Mouse (Mus musculus): ENCODE results near the gene Acin1. TPM values are rescaled to one million over a fixed set of nuclear protein-coding genes. Genes with fewer than 3 reads are reported as not detected.

Acin1 gene
- total RNA-seq, 2 experiments from 2014 or later, result 140 to 178 TPM

DNA sequence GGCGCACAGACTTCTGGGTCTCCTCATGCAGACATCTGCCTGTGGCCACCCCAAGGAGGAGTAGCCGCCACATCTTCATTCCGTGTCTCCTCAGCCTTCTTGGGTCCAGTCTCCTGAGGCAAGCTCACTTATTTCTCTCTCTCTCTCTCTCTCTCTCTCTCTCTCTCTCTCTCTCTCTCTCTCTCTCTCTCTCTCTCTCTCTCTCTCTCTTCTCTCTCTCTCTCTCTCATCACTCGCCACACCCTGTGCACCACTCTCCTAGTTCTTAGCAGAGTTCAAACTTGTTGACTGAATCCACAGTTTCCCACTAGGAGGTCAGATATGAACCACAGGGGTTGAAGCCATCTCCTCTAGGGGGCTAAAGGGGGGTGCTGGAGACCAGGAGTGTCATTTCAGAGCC is 12.0 kb upstream of the Acin1 start, which contains the start of gene Gm29776:
Gm29776 (minus strand) TSS at position 101 of the 400 bp plus-strand sequence.
- no peak for DNase-seq

DNA sequence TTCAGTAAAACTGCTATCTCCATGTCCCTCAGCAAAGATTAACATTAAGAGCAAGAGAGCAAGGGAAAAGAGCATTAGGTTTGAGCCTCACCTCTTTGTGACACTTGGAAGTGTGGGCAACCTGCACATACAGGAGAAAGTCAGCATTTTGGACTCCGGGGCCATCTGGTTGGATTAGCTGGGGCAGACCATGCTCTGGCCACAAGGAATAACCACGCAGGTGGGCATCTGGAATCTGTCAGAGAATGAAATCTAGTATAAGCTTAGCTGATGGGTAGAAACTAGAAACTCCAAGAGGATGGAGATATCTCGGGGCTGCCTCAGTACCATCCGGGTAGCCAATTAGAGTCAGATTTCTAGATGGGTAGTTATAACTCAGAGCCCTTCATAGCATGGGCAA is 10.0 kb upstream of the Acin1 start:
- DNase-seq, result no peak

DNA sequence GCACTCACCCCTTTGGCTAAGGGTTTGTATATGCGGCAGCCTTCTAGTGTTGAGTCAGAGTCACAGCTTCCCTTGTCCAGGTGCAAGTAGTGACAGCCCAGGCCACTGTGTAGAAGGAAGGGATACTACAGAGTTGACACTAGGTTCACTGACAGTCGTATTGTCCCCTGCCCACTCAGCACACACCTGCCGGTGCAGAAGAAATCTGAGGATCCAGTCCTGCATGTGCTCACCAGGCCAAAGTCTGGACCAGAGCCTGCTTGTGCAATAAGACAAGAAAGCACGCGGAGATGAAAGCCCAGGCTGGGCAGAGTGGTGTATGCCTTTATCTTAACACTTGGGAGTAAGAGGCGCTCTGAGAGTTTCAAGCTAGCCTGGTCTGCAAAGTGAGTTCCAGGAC is 8.3 kb upstream of the Acin1 start:
- no peak for DNase-seq

DNA sequence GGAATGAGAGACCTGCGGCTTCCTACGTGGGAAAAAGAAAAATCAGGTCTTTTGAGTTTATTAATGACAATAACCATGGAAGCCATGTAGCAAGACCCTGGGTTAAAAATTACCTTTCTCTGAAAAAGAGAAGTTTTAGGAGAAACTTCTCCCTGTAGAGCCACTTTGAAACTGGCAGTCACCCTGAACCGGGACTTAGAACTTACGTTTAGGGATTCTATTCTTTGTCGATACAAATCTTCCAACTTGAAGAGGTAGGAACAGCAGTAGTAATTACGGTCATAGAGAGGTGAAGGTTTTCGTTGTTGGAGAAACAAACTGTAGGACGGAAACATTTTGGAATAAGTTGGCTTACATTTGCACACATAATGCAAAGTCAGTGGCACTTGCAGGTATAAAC is 520 bp upstream of the Acin1 start:
- no peak for DNase-seq

DNA sequence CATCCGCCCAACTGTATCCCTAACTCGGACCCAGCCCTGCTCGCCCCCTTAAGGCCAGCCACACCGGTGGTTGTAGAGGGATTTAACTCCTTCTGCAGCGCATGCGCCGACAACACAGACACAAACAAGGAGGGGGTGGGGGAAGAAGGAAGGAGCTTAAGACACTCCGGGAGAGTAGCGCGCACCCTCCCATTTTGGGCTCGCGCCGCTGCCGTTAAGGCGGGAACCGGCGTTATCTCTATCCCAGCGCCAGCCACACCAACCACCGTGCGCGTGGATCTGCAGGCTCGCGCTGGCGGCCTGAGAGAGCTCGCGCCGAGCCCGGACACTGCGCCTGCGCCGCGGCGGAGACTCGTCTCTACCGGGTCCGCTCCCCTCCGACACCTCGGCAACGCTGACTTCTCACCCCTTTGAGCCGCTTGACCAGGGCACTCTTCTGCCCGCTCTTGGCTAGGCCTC is 639 bp downstream of the Acin1 start, which contains the start of gene 1700123O20Rik:
1700123O20Rik (plus strand) TSS at position 154 of the 459 bp plus-strand sequence.
- DNase-seq, result peak in 1 of 2 experiments; percentile 81

DNA sequence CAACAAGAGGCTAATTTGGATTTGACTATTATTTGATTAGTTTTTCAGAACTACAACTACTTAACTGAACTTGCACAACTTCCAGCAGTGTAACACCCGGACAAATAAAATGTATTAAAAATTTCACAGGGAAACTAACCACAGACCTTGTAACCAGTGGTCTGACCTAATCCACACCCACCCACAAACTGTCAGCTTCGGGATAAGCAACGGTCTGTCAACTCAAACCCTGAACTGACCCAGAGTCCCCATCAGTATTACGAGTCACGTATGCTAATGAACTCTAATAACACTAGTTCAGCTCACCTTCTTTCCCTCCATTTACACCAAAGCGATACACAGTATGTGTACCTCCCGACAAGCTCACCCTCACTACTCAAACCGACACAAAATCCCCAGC is 1.3 kb downstream of the Acin1 start:
- no peak for DNase-seq

DNA sequence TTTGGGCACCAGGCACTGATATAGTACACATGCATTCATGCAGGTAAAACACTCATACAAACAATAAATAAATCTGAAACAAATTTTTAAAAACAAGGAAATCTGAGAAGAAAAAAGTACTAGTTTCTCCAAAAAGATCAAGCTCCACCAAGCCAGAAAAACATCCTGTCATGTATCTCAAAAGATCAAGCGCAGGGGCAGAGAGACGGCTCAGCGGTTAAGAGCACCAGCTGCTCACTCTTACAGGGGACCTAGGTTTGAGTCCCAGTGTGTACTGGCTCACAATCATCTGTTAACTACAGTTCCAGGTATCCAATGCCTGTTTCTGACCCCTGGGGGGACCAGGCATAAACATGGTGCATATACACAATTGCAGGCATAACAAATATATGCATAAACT is 4.3 kb downstream of the Acin1 start:
- DNase-seq, result no peak

DNA sequence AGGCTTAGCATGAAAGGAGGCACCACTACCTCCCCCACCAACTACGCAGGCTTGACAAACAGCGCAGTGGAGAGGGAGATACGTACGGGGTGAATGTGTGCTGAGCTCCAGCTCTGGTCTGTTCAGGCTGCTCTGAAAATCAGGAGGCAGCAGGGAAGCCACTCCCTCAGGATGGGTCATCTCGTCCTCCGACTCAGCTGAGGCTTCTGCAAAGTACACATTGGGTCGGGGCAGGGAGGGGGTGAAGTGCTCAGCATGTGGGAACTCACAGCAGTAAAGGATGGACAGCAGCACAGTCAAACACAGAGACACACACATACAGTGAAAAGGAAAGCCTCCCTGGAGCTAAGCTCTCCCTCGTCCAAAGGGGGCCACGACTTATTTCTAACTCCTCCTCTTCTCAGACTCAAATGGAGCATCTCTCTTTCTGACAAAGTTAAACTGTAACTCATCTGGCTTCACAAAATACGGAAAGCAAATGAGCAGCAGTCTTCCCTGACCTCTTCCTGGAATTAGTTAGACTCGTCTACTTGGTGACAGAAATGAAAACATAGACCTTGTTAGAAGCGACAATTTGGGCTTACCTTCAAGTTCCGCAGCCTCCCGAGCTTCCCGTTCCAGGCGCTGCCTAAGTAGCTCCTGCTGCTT is 8.0 kb downstream of the Acin1 start:
- DNase-seq, result no peak

DNA sequence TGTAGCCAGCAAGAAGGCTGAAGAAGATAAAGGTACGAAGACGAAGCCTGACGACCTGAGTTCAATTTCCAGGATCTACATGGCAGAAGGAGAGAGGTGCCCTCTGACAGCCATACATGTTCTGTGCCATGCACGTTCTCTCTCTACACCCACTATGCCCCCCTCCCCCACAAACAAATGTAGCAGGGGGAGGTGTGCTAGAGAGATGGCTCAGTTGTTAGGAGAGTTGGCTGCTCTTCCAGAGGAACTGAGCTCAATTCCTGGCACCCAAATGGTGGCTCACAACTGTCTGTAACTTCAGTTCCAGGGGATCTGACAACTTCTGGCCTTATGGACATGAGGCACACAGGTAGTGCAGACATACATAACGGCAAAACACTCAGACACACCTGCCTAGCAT is 10.4 kb downstream of the Acin1 start:
- no peak for DNase-seq

DNA sequence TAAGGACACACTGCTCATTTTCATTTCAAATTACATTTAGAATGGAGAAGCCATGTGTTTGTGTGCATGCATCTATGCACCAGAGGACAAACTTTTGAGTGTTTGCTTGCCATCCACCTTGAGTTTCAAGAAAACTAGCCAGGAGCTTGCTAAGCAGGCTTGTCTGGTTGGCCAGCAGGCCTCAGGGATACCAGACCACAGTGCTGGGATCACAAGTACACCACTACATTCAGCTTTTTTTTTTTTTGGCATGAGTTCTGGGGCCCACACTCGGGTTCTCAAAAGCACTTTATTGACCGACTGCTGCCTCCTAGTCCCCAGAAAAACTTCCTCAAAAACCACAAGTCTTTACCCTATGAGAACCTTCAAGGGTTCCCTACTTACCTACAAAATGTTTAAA is 12.4 kb downstream of the Acin1 start:
- no peak for DNase-seq

DNA sequence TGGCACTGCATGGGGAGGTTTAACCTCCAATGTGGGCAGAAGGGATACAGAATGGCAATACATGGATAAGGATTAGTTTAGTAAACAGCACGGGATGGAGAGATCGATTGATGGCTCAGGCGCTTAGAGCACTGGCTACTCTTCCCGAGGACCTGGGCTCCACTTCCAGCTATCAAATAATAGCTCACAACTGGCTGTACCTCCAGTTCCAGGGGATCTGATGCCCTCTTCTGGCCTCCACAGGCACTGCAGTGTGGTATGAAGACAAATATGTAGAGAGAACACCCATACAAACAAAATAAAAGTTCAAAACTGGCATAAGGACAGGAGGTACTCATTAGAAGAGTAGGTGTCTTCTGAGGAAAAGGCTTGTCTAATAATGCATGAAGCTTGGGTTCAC is 17.4 kb downstream of the Acin1 start:
- peak; percentile 61 to 67 for DNase-seq

DNA sequence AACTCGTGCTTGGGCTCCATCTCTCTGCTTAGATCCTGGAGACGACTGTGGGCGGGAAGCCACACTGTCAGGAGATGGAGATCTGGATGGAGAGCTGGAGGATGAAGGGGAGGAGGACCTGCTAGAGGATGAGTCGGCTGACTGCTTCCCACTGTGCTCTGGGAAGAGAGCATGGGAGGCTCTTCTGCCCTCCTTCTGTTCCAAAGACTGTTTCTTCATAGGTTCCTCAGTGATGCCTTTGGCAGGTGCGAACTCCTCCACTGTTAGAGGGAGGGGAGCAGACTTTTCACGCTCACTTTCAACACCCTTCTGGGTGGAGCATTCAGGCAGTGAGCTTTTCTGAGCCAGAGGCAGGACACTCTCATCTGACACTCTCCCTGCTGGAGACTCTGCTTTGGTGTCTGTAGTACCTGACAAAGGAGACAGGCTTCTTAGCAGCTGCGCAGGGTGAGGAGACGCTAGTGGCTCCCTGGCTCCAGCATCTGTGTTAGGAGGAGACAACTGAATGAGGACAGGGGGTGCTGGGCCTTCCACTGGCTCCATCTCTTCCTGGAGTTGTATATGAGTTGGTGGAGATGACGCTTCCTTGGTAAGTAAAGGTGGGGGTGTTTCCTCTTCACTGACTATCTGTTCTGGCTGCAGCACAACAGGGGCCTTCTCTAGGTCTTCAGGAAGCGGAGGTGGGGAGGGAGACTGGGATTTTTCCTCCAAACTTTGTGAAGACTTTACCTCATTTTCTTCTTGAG is 22.1 kb downstream of the Acin1 start:
- no peak for DNase-seq

DNA sequence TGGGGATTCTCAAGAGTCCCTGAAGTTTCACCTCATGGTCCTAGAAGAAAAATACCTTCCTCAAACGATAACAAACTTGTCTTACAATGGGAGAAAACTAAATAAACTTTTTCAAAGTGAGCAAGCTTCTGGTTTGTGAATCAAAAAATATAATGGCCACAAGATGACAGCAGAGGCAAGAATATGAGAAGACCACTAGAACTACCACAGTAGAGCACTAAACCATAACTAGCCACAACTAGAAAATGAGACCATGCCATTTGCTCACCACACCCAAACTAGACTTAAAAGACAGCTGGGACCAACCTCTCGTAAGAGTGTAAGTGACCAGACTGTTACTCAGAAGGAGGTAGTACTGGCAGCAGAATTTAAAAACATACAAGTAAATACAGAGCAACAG is 26.7 kb downstream of the Acin1 start:
- no peak for DNase-seq

DNA sequence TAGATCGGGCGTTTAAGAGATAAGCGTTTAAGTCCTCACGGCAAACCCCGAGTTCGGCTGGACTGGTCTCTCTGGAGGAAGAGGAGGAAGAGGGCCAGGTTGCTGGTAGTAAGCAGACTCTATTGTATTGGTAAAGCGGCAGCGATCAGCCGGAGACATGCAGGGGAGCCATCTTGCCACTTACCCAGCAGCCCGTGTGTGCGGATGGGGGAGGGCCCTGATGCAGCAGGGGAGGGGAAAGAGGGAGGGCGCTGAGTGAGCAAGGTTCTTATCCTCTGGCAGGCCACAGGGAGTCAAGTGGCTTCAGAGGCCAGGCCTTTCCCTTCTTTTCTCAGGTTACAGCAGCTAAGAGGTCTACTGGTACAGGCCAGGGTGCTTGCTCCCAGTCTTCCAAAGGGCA is 33.2 kb downstream of the Acin1 start:
- peak; percentile 92 to 94 for DNase-seq

DNA sequence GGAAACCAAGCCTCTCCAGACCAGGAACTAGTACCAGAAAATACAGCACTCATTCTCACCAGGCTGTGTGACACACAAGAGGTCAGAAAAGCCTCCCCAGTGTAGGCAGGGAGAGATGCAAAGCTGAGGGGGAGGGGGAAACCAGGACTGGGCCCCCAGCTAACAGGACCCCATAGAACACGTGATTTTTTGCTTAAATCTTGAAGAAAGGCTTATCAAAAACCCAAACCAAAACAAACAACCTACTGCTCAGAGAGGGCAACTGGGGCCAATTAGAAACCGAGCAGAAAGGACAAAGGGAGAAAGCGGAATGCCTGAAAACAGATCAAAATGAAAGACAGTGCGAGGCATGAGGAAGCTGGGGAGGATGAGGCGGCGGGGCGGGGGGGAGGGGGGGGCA is 33.9 kb downstream of the Acin1 start:
- no peak for DNase-seq

DNA sequence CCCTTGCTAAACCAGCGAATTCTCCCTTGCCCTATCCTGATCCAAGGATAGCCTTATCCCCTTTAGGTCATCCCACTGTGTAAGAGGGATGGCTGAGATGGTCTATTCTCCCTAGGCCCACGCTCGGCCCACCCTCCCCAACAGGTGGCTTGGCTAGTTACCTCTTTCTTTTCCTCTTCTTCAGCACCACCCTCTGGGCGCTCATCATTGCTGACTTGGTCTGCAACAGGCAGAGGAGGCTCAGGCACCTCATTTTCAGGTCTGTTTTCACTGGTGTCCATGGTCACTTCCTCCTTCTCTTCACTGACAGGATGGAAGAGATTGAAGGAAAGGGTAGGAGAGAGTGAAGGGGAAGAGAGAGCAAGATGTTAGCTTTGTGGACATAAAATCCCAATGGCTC is 35.2 kb downstream of the Acin1 start:
- no peak for DNase-seq

DNA sequence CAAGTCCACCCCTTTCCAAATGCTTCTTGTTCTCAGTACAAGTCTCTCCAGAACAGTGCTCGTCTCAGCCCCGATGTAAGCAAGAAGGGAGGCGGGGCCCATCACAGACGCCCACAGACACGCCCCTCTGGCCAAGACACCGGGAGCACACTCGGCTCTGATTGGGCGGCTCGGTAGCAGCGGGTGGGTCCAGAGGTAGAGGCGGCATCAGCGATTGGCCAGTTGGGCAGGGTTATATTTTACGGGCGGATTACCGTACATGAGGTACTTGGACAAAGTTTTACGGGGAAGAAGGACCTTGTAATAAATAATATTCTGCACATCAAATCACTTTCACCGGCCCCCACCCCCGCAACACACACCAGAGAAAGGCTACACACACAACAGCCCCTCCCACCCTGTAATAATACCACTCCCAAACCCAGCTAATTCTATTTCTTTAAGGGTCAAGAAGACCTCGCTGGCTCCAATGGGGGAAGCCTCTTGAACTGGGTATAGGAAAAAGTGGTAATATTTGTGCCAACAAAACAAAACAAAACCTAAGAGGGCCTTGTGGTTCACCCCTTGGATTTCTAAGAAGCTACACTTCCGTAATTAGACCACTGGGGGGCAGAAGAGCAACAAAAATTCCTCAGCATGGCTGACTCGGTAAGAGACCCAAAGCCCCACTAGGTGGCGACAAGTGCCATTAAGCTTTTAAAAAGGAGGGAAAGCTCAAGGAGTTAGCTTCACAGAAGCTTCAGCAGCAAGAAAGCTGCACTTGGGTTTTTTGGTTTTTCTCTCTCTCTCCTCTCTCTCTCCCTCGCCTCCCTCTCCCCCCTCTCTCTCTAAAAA is 35.9 kb downstream of the Acin1 start:
- DNase-seq, result peak; percentile 84 to 88

DNA sequence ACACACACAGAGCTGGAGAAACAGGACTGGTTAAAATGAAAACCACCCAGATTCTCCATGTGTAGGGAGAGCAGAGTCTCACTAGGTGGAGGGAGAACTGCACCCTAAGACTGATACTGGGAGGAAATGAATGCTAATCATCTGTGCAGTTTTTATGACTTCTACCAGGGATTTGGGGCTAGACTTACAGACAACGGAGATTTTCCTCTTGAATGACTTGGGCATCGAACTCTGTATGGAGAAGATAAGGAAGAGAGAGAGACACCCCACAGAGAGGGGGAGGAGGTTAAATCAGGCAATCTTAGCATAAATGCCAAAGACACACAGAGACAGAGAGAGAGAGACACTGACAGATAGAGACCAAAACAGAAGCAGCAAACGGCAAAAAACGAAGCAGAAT is 38.8 kb downstream of the Acin1 start:
- no peak for DNase-seq

DNA sequence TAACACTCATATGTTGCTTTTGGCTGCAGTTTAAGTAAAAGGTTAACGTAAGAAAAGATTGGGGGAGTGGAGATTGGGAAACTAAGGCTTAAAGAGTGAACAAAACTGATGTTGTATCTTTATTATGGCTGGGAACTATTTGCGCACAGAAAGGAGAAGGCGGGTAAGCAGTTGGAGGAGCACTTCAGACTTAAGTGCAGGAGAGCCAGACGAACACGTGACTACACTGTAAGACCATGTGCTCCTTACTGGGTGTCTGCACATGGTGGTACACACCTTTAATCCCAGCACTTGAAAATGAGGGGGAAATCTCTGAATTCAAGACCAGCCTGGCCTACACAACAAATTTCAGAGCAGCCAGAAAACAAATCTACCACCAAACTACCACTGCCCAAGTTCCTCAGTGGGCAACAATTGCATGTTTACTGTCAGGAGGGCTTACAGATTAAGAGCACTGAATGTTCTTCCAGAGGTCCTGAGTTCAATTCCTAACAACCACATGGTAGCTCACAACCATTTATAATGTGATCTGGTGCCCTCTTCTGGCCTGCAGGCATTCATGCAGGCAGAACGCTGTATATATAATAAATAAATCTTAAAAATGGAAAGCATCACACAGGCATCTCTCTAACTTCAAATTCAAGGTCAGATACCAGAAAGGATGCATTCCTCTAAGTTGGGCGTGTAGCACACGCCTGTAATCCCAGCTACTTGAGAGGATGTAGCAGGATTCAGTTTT is 39.7 kb downstream of the Acin1 start:
- DNase-seq, result no peak

DNA sequence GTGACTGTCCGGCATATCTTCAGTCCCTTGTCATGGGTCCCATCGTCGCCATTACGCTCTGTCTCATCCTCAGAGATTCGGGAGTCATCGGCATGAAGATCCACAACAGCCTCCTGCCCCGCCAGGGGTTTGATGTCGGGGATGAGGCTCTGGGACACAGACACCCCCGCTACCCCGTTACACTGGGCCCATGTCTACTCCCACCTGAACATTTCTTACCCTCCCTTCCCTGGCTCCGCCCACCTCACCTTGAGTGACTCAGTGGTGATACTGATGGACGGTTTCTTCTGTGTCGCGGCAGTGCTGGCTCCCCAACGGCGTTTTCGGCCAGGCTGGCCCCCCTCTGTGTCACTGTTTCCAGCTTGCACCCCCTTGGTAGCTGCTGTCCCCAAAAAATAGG is 40.3 kb downstream of the Acin1 start:
- DNase-seq, result no peak

DNA sequence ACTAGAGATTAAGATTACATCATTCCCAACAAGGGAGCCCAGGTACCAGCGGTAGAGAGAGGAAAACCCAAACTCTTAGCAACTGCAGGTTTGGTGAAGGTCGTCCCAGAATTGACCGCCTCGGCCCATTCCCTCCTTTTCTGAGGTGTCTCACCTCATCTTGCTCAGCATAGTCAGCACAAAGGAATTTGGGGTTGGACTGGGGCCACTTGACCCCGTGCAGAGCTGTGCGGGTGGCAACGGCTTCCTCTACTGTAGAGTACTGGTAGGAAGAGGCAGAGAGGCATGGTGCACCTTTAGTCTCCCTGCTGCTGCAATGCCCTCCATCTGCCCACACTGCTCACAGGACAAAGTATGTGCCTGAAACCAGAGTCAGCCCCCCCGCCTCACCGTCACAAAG is 42.4 kb downstream of the Acin1 start:
- peak; percentile 42 to 65 for DNase-seq

DNA sequence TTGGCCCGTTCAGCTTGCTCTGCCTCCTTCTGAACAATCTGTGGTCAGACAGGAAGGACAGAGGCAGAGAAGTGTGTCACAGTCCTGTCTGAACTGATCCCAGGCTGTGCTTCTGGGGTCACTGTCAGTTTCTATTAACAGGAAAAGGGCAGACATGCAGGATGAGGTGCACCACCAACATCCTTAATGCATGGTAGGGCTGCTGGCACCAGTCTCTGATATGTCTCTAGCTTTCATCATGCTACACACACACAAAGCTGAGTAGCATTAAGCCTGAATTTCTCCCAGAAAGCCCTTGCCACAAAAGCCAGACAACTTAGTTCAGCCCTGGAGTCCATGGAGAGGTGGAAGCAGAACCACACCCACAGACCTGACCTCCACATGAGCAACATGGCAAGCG is 43.7 kb downstream of the Acin1 start:
- no peak for DNase-seq

All from adrenal gland, postnatal 36 days (tissue).